Mouse (Mus musculus): Measurements from ENCODE around the gene Sult6b2.

The Sult6b2 gene

GRCm38 (mm10) chr6:142804402-142804801, at the start of gene Sult6b2:
Sult6b2 (minus strand) TSS chr6:142804502.
- DNase-seq (ENCODE audit: low spot score): no peak

- DNase-seq (ENCODE audit: low spot score): no peak
These were observed 48.4 kb upstream of the Sult6b2 start for GRCm38 (mm10) chr6:142852419-142853377.

GRCm38 (mm10) chr6:142850436-142850835, 46.1 kb upstream of the Sult6b2 start:
- no peak for DNase-seq (ENCODE audit: low spot score)

DNA sequence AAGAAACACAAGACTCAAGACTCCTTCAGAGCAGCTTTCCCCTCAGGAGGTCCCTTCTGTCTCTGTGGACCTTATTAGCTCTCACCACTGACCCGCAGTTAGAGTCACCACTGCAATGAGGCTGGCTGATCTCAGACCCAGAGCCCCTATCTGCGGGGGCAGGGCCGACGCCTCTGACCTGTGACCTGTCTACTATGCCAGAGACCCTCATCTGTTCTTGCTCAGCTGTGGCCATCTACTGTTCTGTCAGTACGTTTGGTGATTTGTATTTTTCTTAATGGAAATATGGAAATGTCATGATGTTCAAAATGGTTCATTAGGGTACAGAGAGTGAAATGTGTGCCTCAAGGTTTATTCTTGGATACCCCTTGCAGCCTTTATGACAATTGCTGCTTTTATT, 45.0 kb upstream of the Sult6b2 start:
- no peak for DNase-seq (ENCODE audit: low spot score)

- no peak for DNase-seq (ENCODE audit: low spot score)
These were observed 43.8 kb upstream of the Sult6b2 start for GRCm38 (mm10) chr6:142847914-142848674.

- DNase-seq (ENCODE audit: low spot score): no peak
These were observed 42.6 kb upstream of the Sult6b2 start for GRCm38 (mm10) chr6:142846855-142847254.

GRCm38 (mm10) chr6:142845066-142845465, 40.8 kb upstream of the Sult6b2 start:
- DNase-seq (ENCODE audit: low spot score): no peak

DNA sequence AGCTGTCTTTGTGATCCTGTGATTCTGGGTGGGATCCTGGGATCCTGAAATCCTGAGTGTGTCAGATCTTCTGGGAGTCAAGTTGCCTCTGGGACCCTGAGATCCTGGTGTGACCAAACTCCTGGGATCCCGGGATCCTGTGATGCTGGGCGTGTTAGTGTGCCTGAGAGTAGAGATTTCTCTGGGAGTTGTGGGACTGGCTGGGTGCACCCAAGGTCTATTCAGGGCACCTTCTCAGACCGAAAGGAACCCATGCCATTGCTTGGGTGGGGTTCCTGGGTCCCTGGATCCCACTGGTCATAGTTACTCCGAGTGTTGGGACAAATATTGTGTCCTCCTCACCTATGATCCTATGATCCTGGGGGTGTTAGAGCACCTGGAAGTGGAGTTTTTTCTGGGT, 39.8 kb upstream of the Sult6b2 start:
- DNase-seq (ENCODE audit: low spot score): no peak

DNA sequence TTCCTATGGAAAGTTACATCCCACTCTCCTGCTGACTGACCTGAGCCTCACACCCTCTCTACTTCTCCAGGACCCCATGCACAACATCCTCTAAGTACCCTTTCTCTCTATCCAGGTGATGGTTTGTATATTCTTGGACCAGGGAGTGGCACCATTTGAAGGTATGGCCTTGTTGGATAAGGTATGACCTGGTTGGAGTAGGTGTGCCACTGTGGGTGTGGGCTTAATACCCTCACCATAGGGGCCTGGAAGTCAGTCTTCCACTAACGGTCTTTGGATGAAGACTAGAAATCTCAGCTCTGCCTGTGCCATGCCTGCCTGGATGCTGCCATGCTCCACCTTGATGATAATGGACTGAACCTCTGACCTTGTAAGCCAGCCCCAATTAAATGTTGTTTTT, 34.2 kb upstream of the Sult6b2 start:
- DNase-seq (ENCODE audit: low spot score): no peak

- DNase-seq (ENCODE audit: low spot score): no peak
These were observed 33.0 kb upstream of the Sult6b2 start for GRCm38 (mm10) chr6:142837326-142837725.

DNA sequence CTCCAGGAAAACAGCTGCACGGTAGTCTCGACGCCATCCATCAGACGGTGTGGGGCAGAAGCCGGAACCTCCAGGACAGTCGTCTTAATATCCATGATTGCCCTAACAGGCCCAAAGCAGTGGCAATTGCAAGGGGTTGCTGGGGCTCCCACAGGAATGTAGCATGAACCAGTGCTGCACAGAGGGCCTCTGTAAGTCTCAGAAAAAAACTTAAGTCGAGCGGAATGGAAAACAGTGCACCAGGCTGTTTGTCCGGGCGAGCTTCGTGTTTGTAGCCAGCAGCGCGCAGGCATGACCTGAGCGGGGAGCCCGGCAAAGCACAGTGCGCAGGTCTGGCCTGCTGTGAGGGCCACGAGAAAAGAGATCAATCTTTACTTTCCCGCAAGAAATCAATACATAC, 31.4 kb upstream of the Sult6b2 start:
- no peak for DNase-seq (ENCODE audit: low spot score)

- DNase-seq (ENCODE audit: low spot score): no peak
These were observed 30.6 kb upstream of the Sult6b2 start for GRCm38 (mm10) chr6:142834911-142835310.

DNA sequence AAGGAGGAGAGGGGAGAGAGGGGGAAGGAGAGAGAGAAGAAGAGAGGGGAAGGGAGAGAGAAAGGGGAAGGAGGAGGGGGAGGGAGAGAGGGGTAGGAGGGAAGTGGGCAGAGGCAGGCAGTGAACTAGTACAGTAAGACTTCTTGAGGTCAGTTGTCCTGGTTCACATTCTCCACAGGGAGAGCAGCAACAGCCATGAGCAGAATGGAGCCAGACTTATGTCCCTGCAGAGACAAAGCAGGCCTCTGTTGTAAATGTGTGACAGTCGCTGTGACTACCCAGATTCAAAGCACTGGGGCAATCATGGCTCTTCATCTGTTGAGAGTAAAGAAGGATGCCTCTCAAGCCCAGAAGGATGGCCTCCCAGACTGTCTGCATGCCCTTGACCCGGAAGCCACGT, 27.4 kb upstream of the Sult6b2 start:
- DNase-seq (ENCODE audit: low spot score): no peak

DNA sequence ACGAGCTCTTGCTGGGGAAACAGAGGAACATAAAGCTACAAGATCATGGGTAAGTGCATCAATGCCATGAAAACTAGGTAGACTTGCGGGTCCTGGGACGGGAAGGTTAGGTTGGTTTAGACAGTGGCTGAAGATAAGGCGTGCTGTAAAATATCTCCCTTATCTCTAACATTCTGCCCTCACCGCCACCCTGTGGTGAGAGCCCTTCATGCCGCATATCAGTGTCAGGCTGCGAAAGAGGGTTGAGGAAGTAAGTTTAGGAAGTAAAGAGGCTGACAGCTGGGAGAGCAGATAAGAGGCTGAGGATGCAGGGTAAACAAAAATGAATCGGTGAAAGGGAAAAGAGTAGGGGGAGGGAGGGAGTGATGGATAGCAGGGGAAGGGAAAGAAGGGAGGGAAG, 26.9 kb upstream of the Sult6b2 start:
- DNase-seq (ENCODE audit: low spot score): peak; percentile 32

DNA sequence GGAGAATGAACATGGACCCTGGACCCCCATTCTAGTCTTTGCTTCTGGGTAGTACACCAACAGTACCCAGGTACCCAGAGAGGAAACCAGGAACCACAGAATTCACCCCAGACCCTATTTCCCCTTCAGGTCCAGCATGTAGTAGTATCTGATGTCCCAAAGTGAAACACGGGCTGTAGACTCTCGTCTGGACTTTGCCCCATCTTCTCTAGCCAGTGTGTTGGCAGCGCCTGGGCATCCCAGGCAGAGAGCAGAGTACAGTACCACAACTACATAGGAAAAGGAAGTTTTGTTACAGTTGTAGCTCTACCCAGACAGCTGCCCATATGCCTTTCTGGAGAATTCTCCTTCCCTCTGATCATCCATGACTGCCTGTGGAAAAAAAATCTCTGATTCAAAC, 25.9 kb upstream of the Sult6b2 start:
- no peak for DNase-seq (ENCODE audit: low spot score)

DNA sequence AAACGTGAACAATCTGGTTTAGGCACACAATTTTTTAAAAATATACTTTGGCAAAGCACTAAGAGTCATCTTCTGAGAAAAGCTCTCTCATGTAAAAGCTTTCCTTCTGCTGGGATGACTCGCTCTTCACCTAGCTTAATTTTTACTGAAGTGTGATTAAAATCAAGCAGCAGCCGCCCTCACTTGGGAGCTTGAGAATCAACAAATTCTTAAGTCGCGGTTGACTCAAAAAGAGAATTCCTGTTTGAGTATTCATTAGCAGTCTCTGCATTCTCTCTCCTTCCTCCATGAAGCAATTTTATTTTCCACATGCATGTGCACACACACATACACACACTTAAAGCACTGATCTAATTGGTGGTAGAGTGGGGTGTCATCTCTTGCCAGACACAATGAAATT, 21.1 kb upstream of the Sult6b2 start:
- DNase-seq (ENCODE audit: low spot score): no peak

DNA sequence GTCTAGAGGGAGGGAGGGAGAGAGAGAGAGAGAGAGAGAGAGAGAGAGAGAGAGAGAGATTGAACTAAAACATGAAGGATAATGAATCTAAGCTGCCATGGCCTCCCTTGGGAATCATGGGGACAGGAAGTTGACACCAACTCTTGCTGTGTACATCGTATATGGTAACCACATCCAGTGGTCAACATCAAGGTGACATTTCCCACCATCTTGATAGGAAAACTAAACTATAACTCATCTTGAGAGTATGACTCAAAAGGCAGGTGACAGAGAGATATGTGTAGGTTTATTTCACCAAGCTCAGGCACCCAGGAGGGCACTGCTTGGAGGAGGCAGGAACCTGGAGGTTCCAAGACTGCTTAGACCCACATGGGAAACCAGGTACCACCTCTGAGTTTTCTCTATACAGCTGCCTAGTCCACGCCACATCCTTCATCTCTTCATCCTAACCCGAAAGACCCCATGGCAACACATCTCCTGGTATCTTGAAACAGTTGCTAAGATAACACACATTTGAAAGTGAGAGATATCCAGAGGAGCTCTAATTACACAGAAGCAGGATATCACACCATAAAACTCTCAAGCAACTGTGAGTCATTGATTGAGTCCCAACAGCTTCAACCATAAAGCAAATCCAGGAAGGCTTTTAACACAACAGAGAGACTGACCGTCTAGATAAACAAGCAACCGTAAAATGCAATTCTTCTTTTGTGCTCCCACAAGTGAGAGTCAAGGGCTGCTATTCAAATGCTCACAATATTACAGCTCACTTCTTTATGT, 18.9 kb upstream of the Sult6b2 start:
- no peak for DNase-seq (ENCODE audit: low spot score)

DNA sequence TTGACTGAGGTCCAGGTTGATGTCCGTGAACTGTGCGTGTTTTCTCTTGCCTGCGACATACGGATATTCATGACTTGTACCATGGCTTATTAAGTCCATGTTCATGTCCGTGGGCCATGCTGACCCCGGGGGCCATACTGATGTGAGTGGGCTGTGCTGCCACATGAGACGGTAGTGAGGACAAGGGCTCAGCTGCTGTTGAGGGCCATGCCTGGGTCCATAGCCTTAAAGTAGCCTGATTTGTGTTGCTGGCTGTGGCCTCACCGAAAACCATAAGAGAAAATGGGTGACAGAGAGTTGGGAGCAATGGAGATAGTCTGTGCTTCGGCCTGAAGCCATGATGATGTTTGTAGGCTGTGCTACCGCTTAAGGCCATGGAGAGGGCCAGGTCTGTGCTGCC, 14.0 kb upstream of the Sult6b2 start:
- DNase-seq (ENCODE audit: low spot score): no peak

DNA sequence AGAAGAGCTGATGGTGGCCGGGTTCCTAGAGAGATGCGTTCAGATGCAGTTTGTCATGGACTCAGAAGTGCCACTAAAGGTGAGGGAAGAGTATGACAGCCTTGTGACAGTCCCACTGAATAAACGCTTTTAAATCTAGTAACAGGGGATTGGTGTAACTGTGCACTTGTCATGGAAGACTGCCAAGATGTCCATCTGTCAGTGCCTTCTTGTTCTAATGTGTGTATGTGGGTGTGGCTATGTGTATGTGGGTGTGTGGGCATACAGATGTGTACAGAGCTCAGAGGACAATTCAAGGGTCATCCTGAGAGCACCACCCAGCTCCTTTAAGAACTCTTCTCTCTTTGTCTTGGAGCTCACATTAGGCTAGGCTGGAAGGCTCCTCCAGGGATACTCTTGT, 11.2 kb upstream of the Sult6b2 start:
- no peak for DNase-seq (ENCODE audit: low spot score)

DNA sequence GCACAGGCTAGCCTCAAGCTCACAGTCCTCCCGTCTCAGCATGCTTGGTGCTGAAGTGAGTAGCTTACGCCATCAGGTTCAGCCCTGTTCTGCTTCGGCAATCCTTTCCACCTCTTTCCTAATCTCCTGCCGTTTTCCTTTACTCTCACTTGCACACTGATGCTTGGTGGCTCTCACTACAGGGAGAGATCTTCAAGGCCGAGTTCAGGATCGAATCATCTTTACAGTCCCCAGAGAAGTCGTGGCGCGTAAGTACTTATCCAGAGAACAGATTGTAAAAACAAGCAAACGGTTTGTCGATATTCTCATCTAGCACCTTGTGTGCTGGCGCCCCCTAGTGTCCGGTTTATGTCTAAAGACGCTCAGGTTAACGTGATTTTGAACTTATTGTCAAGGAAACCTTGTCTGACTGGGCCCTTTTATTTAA, 10.2 kb upstream of the Sult6b2 start:
- DNase-seq (ENCODE audit: low spot score): peak; percentile 81

- peak; percentile 25 for DNase-seq (ENCODE audit: low spot score)
These were observed 9.7 kb upstream of the Sult6b2 start for GRCm38 (mm10) chr6:142814011-142814410.

DNA sequence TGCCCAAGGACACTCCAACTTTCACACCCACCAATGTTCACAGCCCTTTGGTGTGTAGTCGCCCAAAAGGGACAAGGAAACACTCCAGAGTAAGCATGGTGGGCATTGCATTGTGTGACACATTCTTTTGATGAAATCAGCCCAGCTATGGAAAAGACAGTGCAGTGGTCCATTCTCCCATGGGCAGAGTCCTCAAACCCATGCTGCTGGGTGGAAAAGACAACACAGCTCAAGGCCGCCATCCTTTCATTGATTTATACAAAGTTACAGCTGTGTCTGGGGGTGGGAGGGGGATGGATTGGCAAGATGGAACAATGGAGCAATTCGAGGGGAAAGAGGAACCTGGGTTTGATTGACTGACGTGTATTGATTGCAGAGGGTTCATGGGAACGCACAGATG, 8.7 kb upstream of the Sult6b2 start:
- DNase-seq (ENCODE audit: low spot score): no peak

Measured in yolk sac, embryonic 10.5 days (tissue).